Mouse (Mus musculus): Measurements from ENCODE around the gene Gm11096. TPM values are rescaled to one million over a fixed set of nuclear protein-coding genes. Genes with fewer than 3 reads are reported as not detected.

Gene Gm11096
- polyA plus RNA-seq, 1 experiment = not detected

- Histone ChIP-seq H3K79me3 (ENCODE audit: low read depth) (no peaks in the 10 kb centered on the region), H3K79me2 (ENCODE audit: control insufficient read depth, insufficient read depth) (no peaks in the 10 kb centered on the region), H3K4me3 (ENCODE audit: insufficient read depth, poor library complexity, severe bottlenecking) (no peak overlapping the region), H3K36me3 (ENCODE audit: control insufficient read depth, insufficient read depth) (no peaks in the 10 kb centered on the region), H3K27me3 (ENCODE audit: control insufficient read depth, insufficient read depth, insufficient read length) (no peaks in the 10 kb centered on the region), H3ac (ENCODE audit: control insufficient read depth, insufficient read length, low read depth) (no peak overlapping the region)
- TF ChIP-seq FOSL1 (IDR thresholded peaks at IDR 0.05; ENCODE audit: insufficient read depth, low read length, poor library complexity, severe bottlenecking) (no peak), USF1 (IDR thresholded peaks at IDR 0.05; ENCODE audit: low read depth) (no peak), MYOD1 (IDR thresholded peaks at IDR 0.05; ENCODE audit: control insufficient read depth, insufficient read length, low read depth) (no peak), MYOG (IDR thresholded peaks at IDR 0.05; ENCODE audit: control insufficient read depth, extremely low read depth, insufficient read length) (no peak), CTCF (IDR thresholded peaks at IDR 0.05; ENCODE audit: control insufficient read depth, insufficient read depth, insufficient read length) (no peak), MAX (IDR thresholded peaks at IDR 0.05) (no peak), CEBPB (IDR thresholded peaks at IDR 0.05; ENCODE audit: low read depth) (no peak)
Measured at GRCm38 (mm10) chr17:81427245-81427644, 14.3 kb upstream of the Gm11096 start.

GRCm38 (mm10) chr17:81432733-81433132, 8.8 kb upstream of the Gm11096 start:
- H3K4me3 ChIP-seq (ENCODE audit: insufficient read depth, poor library complexity, severe bottlenecking) = no peak overlapping the region
- H3ac ChIP-seq (ENCODE audit: control insufficient read depth, insufficient read length, low read depth) = no peak overlapping the region
- no peaks in the 10 kb centered on the region for H3K79me3 ChIP-seq (ENCODE audit: low read depth)
- no peaks in the 10 kb centered on the region for H3K79me2 ChIP-seq (ENCODE audit: control insufficient read depth, insufficient read depth)
- H3K36me3 ChIP-seq (ENCODE audit: control insufficient read depth, insufficient read depth) = no peaks in the 10 kb centered on the region
- H3K27me3 ChIP-seq (ENCODE audit: control insufficient read depth, insufficient read depth, insufficient read length) = no peaks in the 10 kb centered on the region
- TF ChIP-seq CTCF (IDR thresholded peaks at IDR 0.05; ENCODE audit: control insufficient read depth, insufficient read depth, insufficient read length) (no peak), MAX (IDR thresholded peaks at IDR 0.05) (no peak), MYOG (IDR thresholded peaks at IDR 0.05; ENCODE audit: control insufficient read depth, extremely low read depth, insufficient read length) (no peak), FOSL1 (IDR thresholded peaks at IDR 0.05; ENCODE audit: insufficient read depth, low read length, poor library complexity, severe bottlenecking) (no peak), CEBPB (IDR thresholded peaks at IDR 0.05; ENCODE audit: low read depth) (no peak), MYOD1 (IDR thresholded peaks at IDR 0.05; ENCODE audit: control insufficient read depth, insufficient read length, low read depth) (no peak), USF1 (IDR thresholded peaks at IDR 0.05; ENCODE audit: low read depth) (no peak)

GRCm38 (mm10) chr17:81433148-81433547, 8.4 kb upstream of the Gm11096 start:
- TF ChIP-seq CEBPB (IDR thresholded peaks at IDR 0.05; ENCODE audit: low read depth) = no peak
- Histone ChIP-seq H3K4me3 (ENCODE audit: insufficient read depth, poor library complexity, severe bottlenecking) (no peak overlapping the region), H3K79me2 (ENCODE audit: control insufficient read depth, insufficient read depth) (no peaks in the 10 kb centered on the region), H3K79me3 (ENCODE audit: low read depth) (no peaks in the 10 kb centered on the region), H3K27me3 (ENCODE audit: control insufficient read depth, insufficient read depth, insufficient read length) (no peaks in the 10 kb centered on the region), H3K36me3 (ENCODE audit: control insufficient read depth, insufficient read depth) (no peaks in the 10 kb centered on the region), H3ac (ENCODE audit: control insufficient read depth, insufficient read length, low read depth) (no peak overlapping the region)

GRCm38 (mm10) chr17:81455269-81455668, 13.7 kb downstream of the Gm11096 start:
- no peak overlapping the region for H3K4me3 ChIP-seq (ENCODE audit: insufficient read depth, poor library complexity, severe bottlenecking)
- no peaks in the 10 kb centered on the region for H3K36me3 ChIP-seq (ENCODE audit: control insufficient read depth, insufficient read depth)
- H3K79me2 ChIP-seq (ENCODE audit: control insufficient read depth, insufficient read depth) = no peaks in the 10 kb centered on the region
- H3ac ChIP-seq (ENCODE audit: control insufficient read depth, insufficient read length, low read depth) = no peak overlapping the region
- no peaks in the 10 kb centered on the region for H3K79me3 ChIP-seq (ENCODE audit: low read depth)
- no peaks in the 10 kb centered on the region for H3K27me3 ChIP-seq (ENCODE audit: control insufficient read depth, insufficient read depth, insufficient read length)
- TF ChIP-seq MYOG (IDR thresholded peaks at IDR 0.05; ENCODE audit: control insufficient read depth, extremely low read depth, insufficient read length) (no peak), USF1 (IDR thresholded peaks at IDR 0.05; ENCODE audit: low read depth) (no peak), FOSL1 (IDR thresholded peaks at IDR 0.05; ENCODE audit: insufficient read depth, low read length, poor library complexity, severe bottlenecking) (no peak), MAX (IDR thresholded peaks at IDR 0.05) (no peak)

GRCm38 (mm10) chr17:81455977-81456376, 14.4 kb downstream of the Gm11096 start:
- TF ChIP-seq FOSL1 (IDR thresholded peaks at IDR 0.05; ENCODE audit: insufficient read depth, low read length, poor library complexity, severe bottlenecking) (no peak), CEBPB (IDR thresholded peaks at IDR 0.05; ENCODE audit: low read depth) (no peak), MYOG (IDR thresholded peaks at IDR 0.05; ENCODE audit: control insufficient read depth, extremely low read depth, insufficient read length) (no peak), USF1 (IDR thresholded peaks at IDR 0.05; ENCODE audit: low read depth) (no peak)
- H3ac ChIP-seq (ENCODE audit: control insufficient read depth, insufficient read length, low read depth) = no peak overlapping the region
- H3K4me3 ChIP-seq (ENCODE audit: insufficient read depth, poor library complexity, severe bottlenecking) = no peak overlapping the region
- H3K36me3 ChIP-seq (ENCODE audit: control insufficient read depth, insufficient read depth) = no peaks in the 10 kb centered on the region
- no peaks in the 10 kb centered on the region for H3K27me3 ChIP-seq (ENCODE audit: control insufficient read depth, insufficient read depth, insufficient read length)
- H3K79me2 ChIP-seq (ENCODE audit: control insufficient read depth, insufficient read depth) = no peaks in the 10 kb centered on the region
- H3K79me3 ChIP-seq (ENCODE audit: low read depth) = no peaks in the 10 kb centered on the region

GRCm38 (mm10) chr17:81459379-81459778, 17.8 kb downstream of the Gm11096 start:
- no peaks in the 10 kb centered on the region for H3K36me3 ChIP-seq (ENCODE audit: control insufficient read depth, insufficient read depth)
- H3K79me2 ChIP-seq (ENCODE audit: control insufficient read depth, insufficient read depth) = no peaks in the 10 kb centered on the region
- no peaks in the 10 kb centered on the region for H3K79me3 ChIP-seq (ENCODE audit: low read depth)
- no peaks in the 10 kb centered on the region for H3K27me3 ChIP-seq (ENCODE audit: control insufficient read depth, insufficient read depth, insufficient read length)
- H3K4me3 ChIP-seq (ENCODE audit: insufficient read depth, poor library complexity, severe bottlenecking) = no peak overlapping the region
- H3ac ChIP-seq (ENCODE audit: control insufficient read depth, insufficient read length, low read depth) = no peak overlapping the region
- TF ChIP-seq FOSL1 (IDR thresholded peaks at IDR 0.05; ENCODE audit: insufficient read depth, low read length, poor library complexity, severe bottlenecking) (no peak), MAX (IDR thresholded peaks at IDR 0.05) (no peak), USF1 (IDR thresholded peaks at IDR 0.05; ENCODE audit: low read depth) (no peak), MYOG (IDR thresholded peaks at IDR 0.05; ENCODE audit: control insufficient read depth, extremely low read depth, insufficient read length) (no peak), MYOD1 (IDR thresholded peaks at IDR 0.05; ENCODE audit: control insufficient read depth, insufficient read length, low read depth) (no peak), CEBPB (IDR thresholded peaks at IDR 0.05; ENCODE audit: low read depth) (no peak)
